Mouse (Mus musculus) liver, embryonic 14.5 days (tissue): Measurements from ENCODE around the gene Itpka. TPM values are rescaled to one million over a fixed set of nuclear protein-coding genes. Genes with fewer than 3 reads are reported as not detected.
"Not testable (repeated sequence)": the region's sequence is repeated elsewhere in the genome, so short reads cannot be mapped to it uniquely, and the experiment has no call there.

Experiments used
- ATAC-seq: fragments of 200-750 bp; cut with Nextera tagmentation; 2 replicates; pipeline ENCODE4 v1.8.0; 2017; ENCODE audit warnings: moderate number of reproducible peaks, mild to moderate bottlenecking, moderate library complexity; ENCODE audit not compliant: insufficient read depth
- DNase-seq, 3 experiments: peaks; one replicate each; pipeline ENCODE4 v3.0.0-alpha.2; 2012 to 2013; ENCODE audit warnings: low read depth in 3 of 3, low spot score in 3 of 3
- H3K27ac ChIP-seq: fragments of 300-500 bp; sonication (generic); 2 replicates; pipeline ENCODE4 v1.5.1; 2014; ENCODE audit warnings: moderate library complexity, mild to moderate bottlenecking, control low read depth, inconsistent platforms
- H3K27me3 ChIP-seq: fragments of 300-500 bp; sonication (generic); 2 replicates; pipeline ENCODE4 v1.6.1; 2014; ENCODE audit warnings: mild to moderate bottlenecking, low read length, moderate library complexity; ENCODE audit not compliant: control insufficient read depth, insufficient read depth
- H3K36me3 ChIP-seq: fragments of 300-500 bp; sonication (generic); replicated peaks from 2 replicates; pipeline ENCODE4 v1.6.1; 2014; ENCODE audit warnings: low read depth; ENCODE audit not compliant: control insufficient read depth, insufficient read depth
- H3K4me1 ChIP-seq, 2 experiments: fragments of 200-500 bp in 1 of 2; fragments of 300-500 bp in 1 of 2; sonication (generic) in 1 of 2; replicated peaks; 2 replicates each; pipeline ENCODE4 v1.6.1; 2012 to 2014; ENCODE audit warnings: antibody characterized with exemption in 1 of 2, inconsistent platforms in 1 of 2, low read length in 1 of 2; ENCODE audit not compliant: control insufficient read depth in 2 of 2, insufficient read depth in 2 of 2
- H3K4me2 ChIP-seq: fragments of 300-500 bp; sonication (generic); 2 replicates; pipeline ENCODE4 v1.6.1; 2014; ENCODE audit warnings: low read depth, mild to moderate bottlenecking, control low read depth, moderate library complexity
- H3K4me3 ChIP-seq, 2 experiments: fragments of 200-500 bp in 1 of 2; fragments of 300-500 bp in 1 of 2; sonication (generic) in 1 of 2; 2 replicates each; pipeline ENCODE4 v1.5.1; 2012 to 2014; ENCODE audit warnings: low read depth in 2 of 2, low read length in 2 of 2, mild to moderate bottlenecking in 2 of 2, control low read depth in 1 of 2, inconsistent platforms in 1 of 2, moderate library complexity in 1 of 2; ENCODE audit not compliant: insufficient read depth in 1 of 2
- H3K9ac ChIP-seq: fragments of 300-500 bp; sonication (generic); replicated peaks from 2 replicates; pipeline ENCODE4 v1.6.1; 2014; ENCODE audit warnings: mild to moderate bottlenecking, control low read depth, moderate library complexity
- H3K9me3 ChIP-seq: fragments of 300-500 bp; sonication (generic); 2 replicates; pipeline ENCODE4 v1.6.1; 2016; ENCODE audit warnings: low read length, mixed read lengths; ENCODE audit not compliant: control insufficient read depth
- CTCF ChIP-seq: IDR thresholded peaks from 2 replicates; pipeline ENCODE4 v1.5.1; 2016; ENCODE audit warnings: antibody characterized with exemption, low read depth, control low read depth
- EP300 ChIP-seq: IDR thresholded peaks from 2 replicates; pipeline ENCODE4 v1.6.1; 2016; ENCODE audit warnings: antibody characterized with exemption, low read depth
- WGBS: fragments of 180-500 bp; shearing (Covaris S2); extraction: QIAGEN DNeasy Blood & Tissue Kit; methylation state at CpG from one replicate; pipeline ENCODE4 v1.1.7; 2014; ENCODE audit not compliant: insufficient replicate concordance; 5-methylcytosine and 5-hydroxymethylcytosine counted together
- polyA plus RNA-seq, 2 experiments: library from polyadenylated mRNA; depleted of rRNA in 1 of 2; stranded (reverse) in 1 of 2; unstranded in 1 of 2; fragments of >200 nt; fragmentation: Nextera tagmentation in 1 of 2; extraction: Ambion mirVana in 1 of 2; gene quantifications; 2 replicates each; pipeline versions ENCODE4 v1.2.1 to v1.2.3; 2012 to 2014

Itpka gene
- polyA plus RNA-seq, 2 experiments, result 2.1 to 2.3 TPM

- no peak overlapping the region for H3K27ac ChIP-seq
- ATAC-seq, result no peak
- no peaks in the 10 kb centered on the region for H3K27me3 ChIP-seq
- H3K9me3 ChIP-seq, result no peaks in the 10 kb centered on the region
- no peak for TF ChIP-seq CTCF
- H3K4me1 ChIP-seq, result no peaks in the 10 kb centered on the region
- H3K4me2 ChIP-seq, result no peak overlapping the region
- 83% methylated on average over 2 of the region's 2 CpGs for WGBS
- H3K36me3 ChIP-seq, result peaks cover 16% of the 10 kb centered on the region
- no peak for DNase-seq
- H3K4me3 ChIP-seq, result no peak overlapping the region
- H3K9ac ChIP-seq, result no peak overlapping the region
These were observed 39.0 kb upstream of the Itpka start for GRCm38 (mm10) chr2:119703171-119703570.

- Histone ChIP-seq H3K4me1 (no peaks in the 10 kb centered on the region), H3K27ac (no peak overlapping the region), H3K9ac (no peak overlapping the region), H3K36me3 (peaks cover 13% of the 10 kb centered on the region), H3K9me3 (no peaks in the 10 kb centered on the region), H3K4me2 (no peak overlapping the region), H3K27me3 (no peaks in the 10 kb centered on the region), H3K4me3 (no peak overlapping the region)
- ATAC-seq, result no peak
- TF ChIP-seq EP300, result no peak
- WGBS, result 82% methylated on average over 3 of the region's 3 CpGs
- no peak for DNase-seq
These were observed 34.5 kb upstream of the Itpka start for GRCm38 (mm10) chr2:119707676-119708075.

GRCm38 (mm10) chr2:119710011-119710410 is 32.1 kb upstream of the Itpka start:
- H3K36me3 ChIP-seq, result peaks cover 13% of the 10 kb centered on the region

GRCm38 (mm10) chr2:119715868-119716267 is 26.3 kb upstream of the Itpka start:
- H3K9ac ChIP-seq, H3K4me2 ChIP-seq, H3K27ac ChIP-seq, H3K4me1 ChIP-seq, DNase-seq, H3K4me3 ChIP-seq, H3K9me3 ChIP-seq, H3K27me3 ChIP-seq, ATAC-seq: not testable (repeated sequence)
- 78% methylated on average over 2 of the region's 2 CpGs for WGBS
- H3K36me3 ChIP-seq, result peaks cover 13% of the 10 kb centered on the region

More at GRCm38 (mm10) chr2:119710011-119710410, 32.1 kb upstream of the Itpka start:
- Histone ChIP-seq H3K4me3 (no peak overlapping the region), H3K4me2 (no peak overlapping the region), H3K9me3 (no peaks in the 10 kb centered on the region), H3K4me1 (no peaks in the 10 kb centered on the region), H3K9ac (no peak overlapping the region), H3K27me3 (no peaks in the 10 kb centered on the region), H3K27ac (no peak overlapping the region)
- 67% methylated on average over 3 of the region's 3 CpGs for WGBS
- TF ChIP-seq CTCF (no peak), EP300 (no peak)
- DNase-seq (no peak), ATAC-seq (no peak)

- ATAC-seq, result no peak
- 84% methylated on average over 8 of the region's 8 CpGs for WGBS
- no peak overlapping the region for H3K9ac ChIP-seq
- TF ChIP-seq CTCF (no peak), EP300 (no peak)
- no peak overlapping the region for H3K4me3 ChIP-seq
- no peaks in the 10 kb centered on the region for H3K9me3 ChIP-seq
- H3K4me2 ChIP-seq, result no peak overlapping the region
- peaks cover 34% of the 10 kb centered on the region for H3K36me3 ChIP-seq
- no peak for DNase-seq
- no peaks in the 10 kb centered on the region for H3K27me3 ChIP-seq
- peaks cover 0 to 3% of the 10 kb centered on the region in 2 experiments; a peak in 1 of 4 replicates for H3K4me1 ChIP-seq
- no peak overlapping the region for H3K27ac ChIP-seq
These were observed 21.1 kb upstream of the Itpka start for GRCm38 (mm10) chr2:119721070-119721469.
